Mouse (Mus musculus) kidney, embryonic 14.5 days (tissue): Measurements from ENCODE around the gene Asap3. TPM values are rescaled to one million over a fixed set of nuclear protein-coding genes. Genes with fewer than 3 reads are reported as not detected.

Experiments
- ATAC-seq: fragments of 200-750 bp; cut with Nextera tagmentation; 2 replicates; pipeline ENCODE4 v1.8.0; 2017; ENCODE audit warnings: moderate number of reproducible peaks, mild to moderate bottlenecking, moderate TSS enrichment, moderate library complexity; ENCODE audit not compliant: low FRiP score, low TSS enrichment
- H3K27ac ChIP-seq: fragments of 300-500 bp; sonication (generic); 2 replicates; pipeline ENCODE4 v1.5.1; 2014; ENCODE audit warnings: low read depth, mild to moderate bottlenecking, low read length, moderate library complexity, mixed read lengths
- H3K27me3 ChIP-seq: fragments of 300-500 bp; sonication (generic); 2 replicates; pipeline ENCODE4 v1.6.1; 2014; ENCODE audit warnings: mild to moderate bottlenecking, low read length; ENCODE audit not compliant: control insufficient read depth, insufficient read depth
- H3K36me3 ChIP-seq: fragments of 300-500 bp; sonication (generic); 2 replicates; pipeline ENCODE4 v1.6.1; 2014; ENCODE audit warnings: low read length, mixed read lengths; ENCODE audit not compliant: control insufficient read depth, insufficient read depth
- H3K4me1 ChIP-seq: fragments of 300-500 bp; sonication (generic); 2 replicates; pipeline ENCODE4 v1.6.1; 2014; ENCODE audit warnings: low read length, mixed read lengths; ENCODE audit not compliant: control insufficient read depth, insufficient read depth
- H3K4me2 ChIP-seq: fragments of 300-500 bp; sonication (generic); replicated peaks from 2 replicates; pipeline ENCODE4 v1.6.1; 2014; ENCODE audit warnings: low read depth, mild to moderate bottlenecking, low read length
- H3K4me3 ChIP-seq: fragments of 300-500 bp; sonication (generic); 2 replicates; pipeline ENCODE4 v1.5.1; 2014; ENCODE audit warnings: mild to moderate bottlenecking, low read length
- H3K9ac ChIP-seq: fragments of 300-500 bp; sonication (generic); 2 replicates; pipeline ENCODE4 v1.6.1; 2014; ENCODE audit warnings: low read depth, mild to moderate bottlenecking, low read length, moderate library complexity
- H3K9me3 ChIP-seq: fragments of 300-500 bp; sonication (generic); 2 replicates; pipeline ENCODE4 v1.6.1; 2016; ENCODE audit warnings: low read length; ENCODE audit not compliant: control insufficient read depth
- WGBS: fragments of 180-500 bp; shearing (Covaris S2); extraction: QIAGEN DNeasy Blood & Tissue Kit; methylation state at CpG from one replicate; pipeline ENCODE4 v1.1.7; 2014; 5-methylcytosine and 5-hydroxymethylcytosine counted together
- polyA plus RNA-seq: library from polyadenylated mRNA; unstranded; fragments of >200 nt; fragmentation: Nextera tagmentation; extraction: Ambion mirVana; gene quantifications from 2 replicates; pipeline ENCODE4 v1.2.1, GENCODE M21; 2014

Asap3 gene
- polyA plus RNA-seq, 1 experiment from 2014 or later: 3.0 TPM

GRCm38 (mm10) chr4:136268912-136269311 lies 62.7 kb downstream of the Asap3 start:
- 88% methylated on average over 1 of the region's 1 CpGs for WGBS
- ATAC-seq: no peak
- Histone ChIP-seq H3K9ac (no peak overlapping the region), H3K4me1 (no peaks in the 10 kb centered on the region), H3K36me3 (no peaks in the 10 kb centered on the region), H3K4me3 (no peak overlapping the region), H3K9me3 (peaks cover 13% of the 10 kb centered on the region), H3K27ac (no peak overlapping the region), H3K27me3 (no peaks in the 10 kb centered on the region), H3K4me2 (no peak overlapping the region)

- Histone ChIP-seq H3K9me3 (peaks cover 13% of the 10 kb centered on the region), H3K9ac (no peak overlapping the region), H3K4me1 (no peaks in the 10 kb centered on the region), H3K36me3 (no peaks in the 10 kb centered on the region), H3K27me3 (no peaks in the 10 kb centered on the region), H3K4me2 (no peak overlapping the region), H3K4me3 (no peak overlapping the region), H3K27ac (no peak overlapping the region)
- WGBS: 83% methylated on average over 8 of the region's 8 CpGs
- no peak for ATAC-seq
Observed at GRCm38 (mm10) chr4:136270648-136271047, 64.5 kb downstream of the Asap3 start.

- WGBS: 53% methylated on average over 8 of the region's 8 CpGs
- Histone ChIP-seq H3K27me3 (no peaks in the 10 kb centered on the region), H3K9ac (no peak overlapping the region)
Observed at GRCm38 (mm10) chr4:136281097-136281496, 74.9 kb downstream of the Asap3 start.

GRCm38 (mm10) chr4:136281611-136282010 lies 75.4 kb downstream of the Asap3 start:
- H3K27me3 ChIP-seq: no peaks in the 10 kb centered on the region
- 18% methylated on average over 9 of the region's 9 CpGs for WGBS
- H3K4me1 ChIP-seq: peaks cover 22% of the 10 kb centered on the region
- H3K4me2 ChIP-seq: no peak overlapping the region; the same call in 1 of the 2 replicates
- no peaks in the 10 kb centered on the region for H3K36me3 ChIP-seq
- H3K9me3 ChIP-seq: no peaks in the 10 kb centered on the region
- no peak overlapping the region for H3K4me3 ChIP-seq
- peak overlapping the region; percentile 11; the same call in 1 of the 2 replicates for H3K27ac ChIP-seq
- no peak for ATAC-seq
- no peak overlapping the region for H3K9ac ChIP-seq

More at GRCm38 (mm10) chr4:136281097-136281496, 74.9 kb downstream of the Asap3 start:
- Histone ChIP-seq H3K27ac (no peak overlapping the region; the same call in 1 of the 2 replicates), H3K4me3 (no peak overlapping the region), H3K4me2 (no peak overlapping the region), H3K9me3 (no peaks in the 10 kb centered on the region), H3K4me1 (peaks cover 21% of the 10 kb centered on the region), H3K36me3 (no peaks in the 10 kb centered on the region)
- ATAC-seq: no peak

GRCm38 (mm10) chr4:136282621-136283480 lies 76.7 kb downstream of the Asap3 start:
- Histone ChIP-seq H3K9me3 (no peaks in the 10 kb centered on the region), H3K4me1 (peaks cover 27% of the 10 kb centered on the region), H3K27ac (peak overlapping the region; percentile 89), H3K4me2 (no peak overlapping the region), H3K9ac (no peak overlapping the region), H3K4me3 (no peak overlapping the region), H3K27me3 (no peaks in the 10 kb centered on the region), H3K36me3 (peaks cover 7% of the 10 kb centered on the region; the same call in 1 of the 2 replicates)
- ATAC-seq: no peak
- 48% methylated on average over 10 of the region's 10 CpGs for WGBS

- WGBS: 30% methylated on average over 2 of the region's 2 CpGs
- Histone ChIP-seq H3K9ac (no peak overlapping the region), H3K36me3 (peaks cover 16% of the 10 kb centered on the region), H3K27me3 (no peaks in the 10 kb centered on the region), H3K4me1 (peaks cover 27% of the 10 kb centered on the region), H3K9me3 (peaks cover 1% of the 10 kb centered on the region; the same call in 1 of the 2 replicates), H3K4me3 (no peak overlapping the region), H3K27ac (peak overlapping the region; percentile 89; the same call in 1 of the 2 replicates), H3K4me2 (no peak overlapping the region)
- no peak for ATAC-seq
Observed at GRCm38 (mm10) chr4:136283783-136284182, 77.6 kb downstream of the Asap3 start.

- Histone ChIP-seq H3K4me2 (peak within 1 kb of the TSS; percentile 61), H3K27me3 (no peaks in the 10 kb centered on the region), H3K9ac (peak within 1 kb of the TSS; percentile 49), H3K27ac (peak within 1 kb of the TSS; percentile 89), H3K4me1 (peaks cover 27% of the 10 kb centered on the region), H3K4me3 (peak within 1 kb of the TSS; percentile 63), H3K9me3 (peaks cover 3% of the 10 kb centered on the region; the same call in 1 of the 2 replicates), H3K36me3 (peaks cover 21% of the 10 kb centered on the region)
- WGBS: 49% methylated on average over 5 of the region's 5 CpGs
- ATAC-seq: no peak
Observed at GRCm38 (mm10) chr4:136284455-136284854, 78.3 kb downstream of the Asap3 start, which contains the start of gene Zfp46. Gene Zfp46 (plus strand): TSS chr4:136284683.

- Histone ChIP-seq H3K27ac (peak overlapping the region; percentile 89), H3K4me2 (peak overlapping the region; percentile 61), H3K4me1 (peaks cover 27% of the 10 kb centered on the region), H3K36me3 (peaks cover 25% of the 10 kb centered on the region), H3K4me3 (peak overlapping the region; percentile 63), H3K27me3 (no peaks in the 10 kb centered on the region; the same call in 1 of the 2 replicates), H3K9me3 (peaks cover 3% of the 10 kb centered on the region; the same call in 1 of the 2 replicates), H3K9ac (peak overlapping the region; percentile 49)
- ATAC-seq: no peak
- 33% methylated on average over 6 of the region's 6 CpGs for WGBS
Observed at GRCm38 (mm10) chr4:136284891-136285290, 78.7 kb downstream of the Asap3 start.

GRCm38 (mm10) chr4:136285348-136285810 lies 79.2 kb downstream of the Asap3 start:
- peaks cover 30% of the 10 kb centered on the region for H3K36me3 ChIP-seq
- peak; percentile 94 for ATAC-seq
- peaks cover 3% of the 10 kb centered on the region; the same call in 1 of the 2 replicates for H3K9me3 ChIP-seq
- peak overlapping the region; percentile 63 for H3K4me3 ChIP-seq
- H3K4me1 ChIP-seq: peaks cover 27% of the 10 kb centered on the region
- peak overlapping the region; percentile 49 for H3K9ac ChIP-seq
- H3K4me2 ChIP-seq: peak overlapping the region; percentile 61
- H3K27ac ChIP-seq: peak overlapping the region; percentile 89
- under 1% methylated on average over 25 of the region's 25 CpGs for WGBS
- no peaks in the 10 kb centered on the region; the same call in 1 of the 2 replicates for H3K27me3 ChIP-seq
